Mouse (Mus musculus) heart, postnatal 0 days (tissue): ENCODE measurements around the gene Relb.

Experiments
- CTCF ChIP-seq: IDR thresholded peaks from 2 replicates; pipeline ENCODE4 v1.5.1; 2016; ENCODE audit warnings: antibody characterized with exemption, control low read depth, low read depth
- EP300 ChIP-seq: IDR thresholded peaks from 2 replicates; pipeline ENCODE4 v1.6.1; 2016; ENCODE audit warnings: antibody characterized with exemption, low read depth

DNA sequence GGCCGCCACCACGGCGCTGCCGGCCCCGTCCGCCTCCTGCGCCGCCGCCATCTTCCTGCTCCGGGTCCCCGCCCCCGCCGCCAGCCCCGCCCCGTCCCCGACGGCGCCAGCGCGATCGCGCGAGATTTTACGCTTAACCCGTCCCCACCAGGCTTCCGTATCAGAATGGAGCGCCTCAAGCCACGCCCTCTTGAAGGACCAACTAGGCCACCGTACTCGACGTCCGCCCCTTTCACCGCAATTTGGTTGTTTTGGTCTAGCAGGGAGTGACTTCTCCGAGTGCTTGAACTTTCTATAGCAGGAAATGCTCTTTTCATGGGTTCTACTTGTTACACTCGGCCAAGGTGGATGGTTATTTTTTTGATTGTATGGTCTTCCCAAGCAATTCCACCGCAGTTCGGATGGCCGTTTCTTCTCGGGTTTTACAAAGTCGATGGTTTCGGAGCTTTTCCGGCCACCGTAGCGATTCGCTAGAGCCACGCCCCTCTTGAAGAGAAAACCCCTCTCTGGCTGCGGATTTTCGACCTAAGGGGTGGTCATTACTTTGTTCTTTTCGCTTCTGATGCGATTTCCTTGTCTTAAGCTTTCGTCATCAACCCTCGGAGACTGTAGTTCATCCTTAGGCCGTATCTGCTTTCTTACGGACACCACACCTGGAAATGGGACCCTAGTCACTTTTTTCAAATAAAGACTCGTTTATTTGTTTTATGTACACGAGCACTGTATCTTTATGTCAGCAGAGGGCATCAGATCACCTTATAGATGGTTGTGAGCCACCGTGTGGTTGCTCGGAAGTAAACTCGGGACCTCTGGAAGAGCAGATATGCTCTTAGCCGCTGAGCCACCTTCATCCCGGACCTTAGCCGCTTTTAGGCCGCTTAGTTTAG, 36.0 kb upstream of the Relb start, which contains the start of gene Clptm1:
- TF ChIP-seq CTCF (peak; percentile 41; the same call in 1 of the 2 replicates), EP300 (peak; percentile 92)
